Comparison of ENCODE assay signal across 8 mouse cellular contexts in genomic region chr12:59067095-59067494, GRCm38 (mm10). TPM values are rescaled to one million over a fixed set of nuclear protein-coding genes. Genes with fewer than 3 reads are reported as not detected.
DNase-seq lines count a peak whose midpoint lies in the region; ATAC-seq and TF ChIP-seq lines count a peak whose summit lies in the region.

No protein-coding gene starts in this region.

- TF ChIP-seq CTCF in cerebellum, adult 2 months (IDR thresholded peaks at IDR 0.05; ENCODE audit: borderline replicate concordance, insufficient read depth, low read depth, low read length): no peak
- TF ChIP-seq CTCF in C2C12 (IDR thresholded peaks at IDR 0.05; ENCODE audit: control insufficient read depth, insufficient read depth, insufficient read length): no peak
- TF ChIP-seq CTCF in embryonic fibroblast, embryonic 13.5 days (IDR thresholded peaks at IDR 0.05; ENCODE audit: borderline replicate concordance, insufficient read depth, low read length): no peak
- TF ChIP-seq CTCF in intestine, postnatal 0 days (IDR thresholded peaks at IDR 0.05; ENCODE audit: low read depth): no peak

- peaks cover 50% of the 10 kb centered on the region for H3K79me2 ChIP-seq in C2C12 (ENCODE audit: control insufficient read depth, insufficient read depth)

- H3K9ac ChIP-seq in intestine, postnatal 0 days (ENCODE audit: low read depth, low read length): peak overlapping the region; percentile 97
- peak overlapping the region; percentile 99 for H3K9ac ChIP-seq in midbrain, embryonic 11.5 days (ENCODE audit: low read length)

- H3ac ChIP-seq in C2C12 (ENCODE audit: control insufficient read depth, insufficient read length, low read depth): peak overlapping the region; percentile 92

- peak overlapping the region; percentile 94 for H3K4me3 ChIP-seq in cerebellum, adult 2 months (replicated peaks; ENCODE audit: insufficient read depth, low read depth, low read length)
- H3K4me3 ChIP-seq in C2C12 (ENCODE audit: insufficient read depth, poor library complexity, severe bottlenecking): peak overlapping the region; percentile 93
- peak overlapping the region; percentile 99 for H3K4me3 ChIP-seq in embryonic fibroblast, embryonic 13.5 days (ENCODE audit: insufficient read depth, low read length)
- H3K4me3 ChIP-seq in intestine, postnatal 0 days (ENCODE audit: low read depth, low read length): peak overlapping the region; percentile 99
- peak overlapping the region; percentile 99 for H3K4me3 ChIP-seq in midbrain, embryonic 11.5 days (ENCODE audit: low read depth, low read length)

- no peak for DNase-seq in cerebellum, adult 2 months
- no peak for DNase-seq in cerebellum, adult 11 months
- DNase-seq in midbrain, embryonic 11.5 days (ENCODE audit: low spot score, missing footprints): peak; percentile 95
- no peak for DNase-seq in layer of hippocampus, adult 9-10 months (ENCODE audit: low spot score)
- no peak for DNase-seq in Muller cell, postnatal 12 days (ENCODE audit: inconsistent ontology term)

- H3K9me3 ChIP-seq in intestine, postnatal 0 days (ENCODE audit: control insufficient read depth): no peaks in the 10 kb centered on the region
- H3K9me3 ChIP-seq in midbrain, embryonic 11.5 days (ENCODE audit: control insufficient read depth, low read length): no peaks in the 10 kb centered on the region

- peak overlapping the region; percentile 77 for H3K4me2 ChIP-seq in intestine, postnatal 0 days (replicated peaks; ENCODE audit: low read depth)
- peak overlapping the region; percentile 84 for H3K4me2 ChIP-seq in midbrain, embryonic 11.5 days

- peaks cover 31% of the 10 kb centered on the region for H3K79me3 ChIP-seq in C2C12 (ENCODE audit: low read depth)

- peaks cover 5% of the 10 kb centered on the region; the same call in 1 of the 2 replicates for H3K4me1 ChIP-seq in cerebellum, adult 2 months (ENCODE audit: control insufficient read depth, insufficient read depth, low read length)
- H3K4me1 ChIP-seq in embryonic fibroblast, embryonic 13.5 days (ENCODE audit: control insufficient read depth, insufficient read depth, low read length): 0 out of 2 replicates have a peak, but pooled peaks cover 6% of the 10 kb centered on the region
- 0 out of 2 replicates have a peak, but pooled peaks cover 3% of the 10 kb centered on the region for H3K4me1 ChIP-seq in intestine, postnatal 0 days (replicated peaks; ENCODE audit: control insufficient read depth, insufficient read depth, low read length)
- H3K4me1 ChIP-seq in midbrain, embryonic 11.5 days (ENCODE audit: control insufficient read depth, insufficient read depth, low read length): 0 out of 2 replicates have a peak, but pooled peaks cover 5% of the 10 kb centered on the region

- WGBS in cerebellum, adult 2 months: 1% methylated on average over 40 of the region's 41 CpGs
- WGBS in intestine, postnatal 0 days: under 1% methylated on average over 39 of the region's 41 CpGs
- WGBS in midbrain, embryonic 11.5 days: under 1% methylated on average over 41 of the region's 41 CpGs

- peak; percentile 62 for ATAC-seq in intestine, postnatal 0 days
- peak; percentile 70 for ATAC-seq in midbrain, embryonic 11.5 days (ENCODE audit: low FRiP score)

- H3K27ac ChIP-seq in cerebellum, adult 2 months (ENCODE audit: insufficient read depth, low read length): peak overlapping the region; percentile 86
- peak overlapping the region; percentile 53 for H3K27ac ChIP-seq in embryonic fibroblast, embryonic 13.5 days (ENCODE audit: insufficient read depth, low read length)
- peak overlapping the region; percentile 92 for H3K27ac ChIP-seq in intestine, postnatal 0 days (ENCODE audit: low read depth, low read length)
- peak overlapping the region; percentile 74 for H3K27ac ChIP-seq in midbrain, embryonic 11.5 days (ENCODE audit: low read depth, low read length)

- no peaks in the 10 kb centered on the region for H3K27me3 ChIP-seq in cerebellum, adult 2 months (ENCODE audit: control insufficient read depth, insufficient read depth, low read length)
- no peaks in the 10 kb centered on the region for H3K27me3 ChIP-seq in C2C12 (ENCODE audit: control insufficient read depth, insufficient read depth, insufficient read length)
- H3K27me3 ChIP-seq in intestine, postnatal 0 days (replicated peaks; ENCODE audit: control insufficient read depth, insufficient read depth, low read length): no peaks in the 10 kb centered on the region
- H3K27me3 ChIP-seq in midbrain, embryonic 11.5 days (ENCODE audit: control insufficient read depth, insufficient read depth, low read length): no peaks in the 10 kb centered on the region

- no peak for TF ChIP-seq POLR2A in cerebellum, adult 2 months (IDR thresholded peaks at IDR 0.05; ENCODE audit: borderline replicate concordance, insufficient read depth, low read length)
- no peak for TF ChIP-seq POLR2A in embryonic fibroblast, embryonic 13.5 days (IDR thresholded peaks at IDR 0.05; ENCODE audit: low read depth, low read length)

- H3K36me3 ChIP-seq in C2C12 (ENCODE audit: control insufficient read depth, insufficient read depth): peaks cover 42% of the 10 kb centered on the region
- peaks cover 39% of the 10 kb centered on the region for H3K36me3 ChIP-seq in intestine, postnatal 0 days (ENCODE audit: control insufficient read depth, insufficient read depth)
- H3K36me3 ChIP-seq in midbrain, embryonic 11.5 days (ENCODE audit: control insufficient read depth, insufficient read depth, low read length): peaks cover 15% of the 10 kb centered on the region

TF ChIP-seq in C2C12, 6 proteins besides CTCF, POLR2A, EP300 and RAD21:
- no peak for TF ChIP-seq USF1 (IDR thresholded peaks at IDR 0.05; ENCODE audit: low read depth)
- TF ChIP-seq MYOG (IDR thresholded peaks at IDR 0.05; ENCODE audit: control insufficient read depth, extremely low read depth, insufficient read length): no peak
- no peak for TF ChIP-seq MYOD1 (IDR thresholded peaks at IDR 0.05; ENCODE audit: control insufficient read depth, insufficient read length, low read depth)
- no peak for TF ChIP-seq FOSL1 (IDR thresholded peaks at IDR 0.05; ENCODE audit: insufficient read depth, low read length, poor library complexity, severe bottlenecking)
- TF ChIP-seq MAX (IDR thresholded peaks at IDR 0.05): no peak
- TF ChIP-seq CEBPB (IDR thresholded peaks at IDR 0.05; ENCODE audit: low read depth): no peak
TF ChIP-seq in C2C12: peak in this region for 0.

RNA-seq across cellular contexts. Expression of gene Pnn, which starts 0.4 kb away (rescaled TPM):
- polyA plus RNA-seq in cerebellum, adult 2 months (2012; rRNA removed): 81.3 and 81.5 TPM in 2 replicates
- polyA plus RNA-seq in C2C12 (2012; fragmentation: generic; extraction: Trizol): 14.7 TPM
- polyA plus RNA-seq in embryonic fibroblast, embryonic 13.5 days (2011; ENCODE audit: insufficient read length, low read depth, missing spikeins): 71.0 and 84.6 TPM in 2 replicates
- 27.1 and 36.2 TPM in 2 replicates for polyA plus RNA-seq in intestine, postnatal 0 days (2015; fragmentation: Nextera tagmentation; extraction: Ambion mirVana)
- 97.3 and 119 TPM in 2 replicates for polyA plus RNA-seq in midbrain, embryonic 11.5 days (2014; fragmentation: Nextera tagmentation; extraction: Ambion mirVana)

RNA-seq across cellular contexts. Expression of gene Trappc6b, which starts 5.8 kb away (rescaled TPM):
- polyA plus RNA-seq in cerebellum, adult 2 months (2012; rRNA removed): 140 and 143 TPM in 2 replicates
- 38.7 TPM for polyA plus RNA-seq in C2C12 (2012; fragmentation: generic; extraction: Trizol)
- polyA plus RNA-seq in embryonic fibroblast, embryonic 13.5 days (2011; ENCODE audit: insufficient read length, low read depth, missing spikeins): 98.2 and 106 TPM in 2 replicates
- polyA plus RNA-seq in intestine, postnatal 0 days (2015; fragmentation: Nextera tagmentation; extraction: Ambion mirVana): 86.9 and 89.9 TPM in 2 replicates
- polyA plus RNA-seq in midbrain, embryonic 11.5 days (2014; fragmentation: Nextera tagmentation; extraction: Ambion mirVana): 72.3 and 79.8 TPM in 2 replicates

RNA-seq across cellular contexts. Expression of gene Mia2, which starts 28.5 kb away (rescaled TPM):
- 59.2 and 59.8 TPM in 2 replicates for polyA plus RNA-seq in cerebellum, adult 2 months (2012; rRNA removed)
- 13.3 TPM for polyA plus RNA-seq in C2C12 (2012; fragmentation: generic; extraction: Trizol)
- 72.2 and 75.9 TPM in 2 replicates for polyA plus RNA-seq in embryonic fibroblast, embryonic 13.5 days (2011; ENCODE audit: insufficient read length, low read depth, missing spikeins)
- 131 and 137 TPM in 2 replicates for polyA plus RNA-seq in intestine, postnatal 0 days (2015; fragmentation: Nextera tagmentation; extraction: Ambion mirVana)
- 55.4 and 63.4 TPM in 2 replicates for polyA plus RNA-seq in midbrain, embryonic 11.5 days (2014; fragmentation: Nextera tagmentation; extraction: Ambion mirVana)

RNA-seq across cellular contexts. Expression of gene Gemin2, which starts 53.9 kb away (rescaled TPM):
- polyA plus RNA-seq in cerebellum, adult 2 months (2012; rRNA removed): 8.0 and 9.3 TPM in 2 replicates
- 12.8 TPM for polyA plus RNA-seq in C2C12 (2012; fragmentation: generic; extraction: Trizol)
- polyA plus RNA-seq in embryonic fibroblast, embryonic 13.5 days (2011; ENCODE audit: insufficient read length, low read depth, missing spikeins): 10.3 and 11.4 TPM in 2 replicates
- 7.7 and 8.8 TPM in 2 replicates for polyA plus RNA-seq in intestine, postnatal 0 days (2015; fragmentation: Nextera tagmentation; extraction: Ambion mirVana)
- 25.4 and 25.8 TPM in 2 replicates for polyA plus RNA-seq in midbrain, embryonic 11.5 days (2014; fragmentation: Nextera tagmentation; extraction: Ambion mirVana)

RNA-seq across cellular contexts. Expression of gene Sec23a, which starts 55.3 kb away (rescaled TPM):
- 48.4 and 48.5 TPM in 2 replicates for polyA plus RNA-seq in cerebellum, adult 2 months (2012; rRNA removed)
- polyA plus RNA-seq in C2C12 (2012; fragmentation: generic; extraction: Trizol): 14.4 TPM
- polyA plus RNA-seq in embryonic fibroblast, embryonic 13.5 days (2011; ENCODE audit: insufficient read length, low read depth, missing spikeins): 165 and 169 TPM in 2 replicates
- polyA plus RNA-seq in intestine, postnatal 0 days (2015; fragmentation: Nextera tagmentation; extraction: Ambion mirVana): 120 and 124 TPM in 2 replicates
- 90.3 and 97.4 TPM in 2 replicates for polyA plus RNA-seq in midbrain, embryonic 11.5 days (2014; fragmentation: Nextera tagmentation; extraction: Ambion mirVana)
